13 mouse cellular contexts compared by ENCODE assay signal in genomic region chr15:7574811-7575210, GRCm38 (mm10).
DNase-seq lines count a peak whose midpoint lies in the region; ATAC-seq and TF ChIP-seq lines count a peak whose summit lies in the region.
"Had no signal": no experiment of that assay in that cellular context is flagged by ENCODE, and none has a peak within 500 bp of the region (broad histone marks: within the 10 kb centered on the region; RNA-seq: fewer than 3 reads in every experiment).

No protein-coding gene starts in this region.

- TF ChIP-seq CTCF in midbrain, postnatal 0 days (IDR thresholded peaks at IDR 0.05) = no peak
- no peak for TF ChIP-seq CTCF in heart, postnatal 0 days (IDR thresholded peaks at IDR 0.05; ENCODE audit: low read depth)
- TF ChIP-seq CTCF in forebrain, postnatal 0 days (IDR thresholded peaks at IDR 0.05; ENCODE audit: low read depth) = no peak

- no peaks in the 10 kb centered on the region for H3K27me3 ChIP-seq in hindbrain, embryonic 14.5 days (ENCODE audit: control insufficient read depth, insufficient read depth, low read length)
- H3K27me3 ChIP-seq in hindbrain, embryonic 12.5 days = no peaks in the 10 kb centered on the region
- no peaks in the 10 kb centered on the region for H3K27me3 ChIP-seq in midbrain, postnatal 0 days (ENCODE audit: insufficient read depth, low read length)
- H3K27me3 ChIP-seq in midbrain, embryonic 15.5 days (replicated peaks) = no peaks in the 10 kb centered on the region
- H3K27me3 ChIP-seq in heart, postnatal 0 days (ENCODE audit: control insufficient read depth, insufficient read depth, low read length) = no peaks in the 10 kb centered on the region
- H3K27me3 ChIP-seq in forebrain, postnatal 0 days (ENCODE audit: insufficient read depth, low read length) = no peaks in the 10 kb centered on the region
- H3K27me3 ChIP-seq: embryonic facial prominence, embryonic 12.5 days; heart, embryonic 15.5 days; limb, embryonic 12.5 days; megakaryocyte, embryonic 14.5 days; neural tube, embryonic 12.5 days had no signal

- no peak for ATAC-seq in hindbrain, embryonic 14.5 days (ENCODE audit: low FRiP score)
- no peak for ATAC-seq in hindbrain, embryonic 12.5 days (ENCODE audit: low FRiP score)
- ATAC-seq in midbrain, postnatal 0 days (ENCODE audit: low FRiP score) = no peak
- no peak for ATAC-seq in midbrain, embryonic 15.5 days (replicated peaks)
- ATAC-seq in heart, postnatal 0 days (ENCODE audit: insufficient read depth, low read depth) = peak; percentile 68
- no peak for ATAC-seq in forebrain, postnatal 0 days

- no peaks in the 10 kb centered on the region for H3K9me3 ChIP-seq in hindbrain, embryonic 14.5 days (ENCODE audit: control insufficient read depth, low read length)
- no peaks in the 10 kb centered on the region for H3K9me3 ChIP-seq in hindbrain, embryonic 12.5 days (replicated peaks)
- H3K9me3 ChIP-seq in midbrain, postnatal 0 days (ENCODE audit: low read length) = no peaks in the 10 kb centered on the region
- no peaks in the 10 kb centered on the region for H3K9me3 ChIP-seq in midbrain, embryonic 15.5 days
- H3K9me3 ChIP-seq in heart, postnatal 0 days (replicated peaks; ENCODE audit: control insufficient read depth, low read length) = no peaks in the 10 kb centered on the region
- no peaks in the 10 kb centered on the region for H3K9me3 ChIP-seq in forebrain, postnatal 0 days (ENCODE audit: low read length)
- H3K9me3 ChIP-seq: embryonic facial prominence, embryonic 12.5 days; heart, embryonic 15.5 days; limb, embryonic 12.5 days; megakaryocyte, embryonic 14.5 days; neural tube, embryonic 12.5 days had no signal

- peak; percentile 42 for DNase-seq in hindbrain, embryonic 14.5 days (ENCODE audit: low spot score)
- peak; percentile 40 for DNase-seq in midbrain, postnatal 0 days (ENCODE audit: low spot score)
- DNase-seq in heart, postnatal 0 days (ENCODE audit: low spot score) = peak; percentile 63
- DNase-seq in urinary bladder, postnatal 4 days (ENCODE audit: low spot score in 2 of 2) = no peak
- no peak for DNase-seq in forebrain, postnatal 0 days
- DNase-seq: right cerebral cortex, postnatal 25 days had no signal

- H3K4me1 ChIP-seq in hindbrain, embryonic 14.5 days (replicated peaks; ENCODE audit: control insufficient read depth, insufficient read depth, low read length) = no peaks in the 10 kb centered on the region
- no peaks in the 10 kb centered on the region for H3K4me1 ChIP-seq in hindbrain, embryonic 12.5 days
- no peaks in the 10 kb centered on the region for H3K4me1 ChIP-seq in midbrain, postnatal 0 days (ENCODE audit: insufficient read depth, low read length)
- no peaks in the 10 kb centered on the region for H3K4me1 ChIP-seq in midbrain, embryonic 15.5 days
- H3K4me1 ChIP-seq in heart, postnatal 0 days (ENCODE audit: control insufficient read depth, insufficient read depth) = peaks cover 7% of the 10 kb centered on the region; the same call in 1 of the 2 replicates
- H3K4me1 ChIP-seq in forebrain, postnatal 0 days (ENCODE audit: insufficient read depth) = no peaks in the 10 kb centered on the region
- H3K4me1 ChIP-seq: embryonic facial prominence, embryonic 12.5 days; heart, embryonic 15.5 days; limb, embryonic 12.5 days; megakaryocyte, embryonic 14.5 days; neural tube, embryonic 12.5 days had no signal

- H3K4me2 ChIP-seq in hindbrain, embryonic 14.5 days (replicated peaks) = no peak overlapping the region
- no peak overlapping the region for H3K4me2 ChIP-seq in hindbrain, embryonic 12.5 days (replicated peaks)
- H3K4me2 ChIP-seq in midbrain, postnatal 0 days (ENCODE audit: low read depth, low read length, poor library complexity, severe bottlenecking) = no peak overlapping the region
- H3K4me2 ChIP-seq in midbrain, embryonic 15.5 days = no peak overlapping the region
- H3K4me2 ChIP-seq in heart, postnatal 0 days (ENCODE audit: low read depth, low read length) = peak overlapping the region; percentile 31
- no peak overlapping the region for H3K4me2 ChIP-seq in forebrain, postnatal 0 days (ENCODE audit: low read depth)
- H3K4me2 ChIP-seq: embryonic facial prominence, embryonic 12.5 days; heart, embryonic 15.5 days; limb, embryonic 12.5 days; neural tube, embryonic 12.5 days had no signal

- no peak for TF ChIP-seq EP300 in heart, postnatal 0 days (IDR thresholded peaks at IDR 0.05; ENCODE audit: low read depth)

- H3K9ac ChIP-seq in hindbrain, embryonic 14.5 days = no peak overlapping the region
- no peak overlapping the region for H3K9ac ChIP-seq in hindbrain, embryonic 12.5 days
- no peak overlapping the region for H3K9ac ChIP-seq in midbrain, postnatal 0 days (replicated peaks; ENCODE audit: low read length, poor library complexity, severe bottlenecking)
- no peak overlapping the region for H3K9ac ChIP-seq in midbrain, embryonic 15.5 days
- no peak overlapping the region for H3K9ac ChIP-seq in heart, postnatal 0 days (replicated peaks; ENCODE audit: low read depth, low read length)
- no peak overlapping the region for H3K9ac ChIP-seq in forebrain, postnatal 0 days
- H3K9ac ChIP-seq: embryonic facial prominence, embryonic 12.5 days; heart, embryonic 15.5 days; limb, embryonic 12.5 days; neural tube, embryonic 12.5 days had no signal

- 65% methylated on average over 2 of the region's 2 CpGs for WGBS in hindbrain, embryonic 14.5 days
- WGBS in hindbrain, embryonic 12.5 days = 74% methylated on average over 2 of the region's 2 CpGs
- 60% methylated on average over 2 of the region's 2 CpGs for WGBS in midbrain, postnatal 0 days
- 61% methylated on average over 2 of the region's 2 CpGs for WGBS in midbrain, embryonic 15.5 days
- 13% methylated on average over 2 of the region's 2 CpGs for WGBS in heart, postnatal 0 days
- WGBS in forebrain, postnatal 0 days = 26% methylated on average over 2 of the region's 2 CpGs

- H3K4me3 ChIP-seq in hindbrain, embryonic 14.5 days (replicated peaks; ENCODE audit: low read length) = no peak overlapping the region
- no peak overlapping the region for H3K4me3 ChIP-seq in hindbrain, embryonic 12.5 days
- no peak overlapping the region for H3K4me3 ChIP-seq in midbrain, postnatal 0 days (ENCODE audit: low read depth, low read length)
- no peak overlapping the region for H3K4me3 ChIP-seq in midbrain, embryonic 15.5 days
- H3K4me3 ChIP-seq in heart, postnatal 0 days (ENCODE audit: low read depth, low read length) = no peak overlapping the region
- no peak overlapping the region for H3K4me3 ChIP-seq in forebrain, postnatal 0 days (ENCODE audit: low read depth, low read length)
- H3K4me3 ChIP-seq: embryonic facial prominence, embryonic 12.5 days; heart, embryonic 15.5 days; limb, embryonic 12.5 days; megakaryocyte, embryonic 14.5 days; neural tube, embryonic 12.5 days had no signal

- no peaks in the 10 kb centered on the region for H3K36me3 ChIP-seq in hindbrain, embryonic 14.5 days (replicated peaks; ENCODE audit: control insufficient read depth, insufficient read depth)
- H3K36me3 ChIP-seq in hindbrain, embryonic 12.5 days = no peaks in the 10 kb centered on the region
- no peaks in the 10 kb centered on the region for H3K36me3 ChIP-seq in midbrain, postnatal 0 days (ENCODE audit: insufficient read depth, low read length)
- H3K36me3 ChIP-seq in midbrain, embryonic 15.5 days (replicated peaks) = no peaks in the 10 kb centered on the region
- H3K36me3 ChIP-seq in heart, postnatal 0 days (replicated peaks; ENCODE audit: control insufficient read depth, insufficient read depth, low read length) = no peaks in the 10 kb centered on the region
- no peaks in the 10 kb centered on the region for H3K36me3 ChIP-seq in forebrain, postnatal 0 days (ENCODE audit: insufficient read depth)
- H3K36me3 ChIP-seq: embryonic facial prominence, embryonic 12.5 days; heart, embryonic 15.5 days; limb, embryonic 12.5 days; neural tube, embryonic 12.5 days had no signal

- H3K27ac ChIP-seq in hindbrain, embryonic 14.5 days = no peak overlapping the region
- H3K27ac ChIP-seq in hindbrain, embryonic 12.5 days = no peak overlapping the region
- no peak overlapping the region for H3K27ac ChIP-seq in midbrain, postnatal 0 days (ENCODE audit: low read depth, low read length)
- no peak overlapping the region for H3K27ac ChIP-seq in midbrain, embryonic 15.5 days
- H3K27ac ChIP-seq in heart, postnatal 0 days (ENCODE audit: low read depth) = peak overlapping the region; percentile 76
- H3K27ac ChIP-seq in forebrain, postnatal 0 days (ENCODE audit: low read depth, low read length) = no peak overlapping the region
- H3K27ac ChIP-seq: embryonic facial prominence, embryonic 12.5 days; heart, embryonic 15.5 days; limb, embryonic 12.5 days; neural tube, embryonic 12.5 days had no signal

Comparison
In these comparisons a context has a peak if more than half of its experiments do, and no peak if none do; other contexts are left out.
1. DNase-seq: peak in hindbrain, embryonic 14.5 days (single experiment), midbrain, postnatal 0 days (single experiment) and heart, postnatal 0 days (single experiment); none in urinary bladder, postnatal 4 days (0 of 2) and forebrain, postnatal 0 days (single experiment).